Mouse (Mus musculus): ENCODE data around the gene Lrrc36. TPM values are rescaled to one million over a fixed set of nuclear protein-coding genes. Genes with fewer than 3 reads are reported as not detected.

Lrrc36 gene
- total RNA-seq, 1 experiment: 0.13 TPM

GRCm38 (mm10) chr8:105484392-105484791 is 71.0 kb downstream of the Lrrc36 start:
- DNase-seq (ENCODE audit: low read depth, low spot score): no peak
- H3K9ac ChIP-seq (ENCODE audit: insufficient read depth, low read depth, low read length, poor library complexity, severe bottlenecking): no peak overlapping the region
- H3K27ac ChIP-seq (ENCODE audit: insufficient read depth, low read depth, low read length, poor library complexity, severe bottlenecking): no peak overlapping the region
- H3K9me3 ChIP-seq (ENCODE audit: control insufficient read depth, insufficient read depth, low read depth, low read length): no peaks in the 10 kb centered on the region
- no peak overlapping the region for H3K4me3 ChIP-seq (ENCODE audit: insufficient read depth in 1 of 2, low read depth in 1 of 2, low read length in 2 of 2, poor library complexity in 1 of 2, severe bottlenecking in 1 of 2)
- in situ Hi-C loops (cut with MboI; ENCODE audit: low sequenced_read_pairs in 2 of 2, unreplicated experiment in 2 of 2): no loop called here
- peak; percentile 62; the same call in 1 of the 2 replicates for TF ChIP-seq ZC3H11A (IDR thresholded peaks at IDR 0.05; ENCODE audit: borderline replicate concordance, low read depth, low read length)
- no peak for TF ChIP-seq ZNF384 (IDR thresholded peaks at IDR 0.05; ENCODE audit: low read depth, low read length)
- peaks cover 5 to 11% of the 10 kb centered on the region in 2 experiments; a peak in 3 of 4 replicates for H3K4me1 ChIP-seq (ENCODE audit: control insufficient read depth in 2 of 2, insufficient read depth in 2 of 2, low read length in 2 of 2, poor library complexity in 1 of 2)
- H3K36me3 ChIP-seq (ENCODE audit: control insufficient read depth, insufficient read depth, low read length, poor library complexity, severe bottlenecking): no peaks in the 10 kb centered on the region

GRCm38 (mm10) chr8:105488082-105488481 is 74.7 kb downstream of the Lrrc36 start:
- TF ChIP-seq MAFK (IDR thresholded peaks at IDR 0.05; ENCODE audit: insufficient read depth, low read depth, low read length): no peak
- TF ChIP-seq ZC3H11A (IDR thresholded peaks at IDR 0.05; ENCODE audit: borderline replicate concordance, low read depth, low read length): no peak
- TF ChIP-seq ZNF384 (IDR thresholded peaks at IDR 0.05; ENCODE audit: low read depth, low read length): no peak
- TF ChIP-seq HCFC1 (IDR thresholded peaks at IDR 0.05; ENCODE audit: borderline replicate concordance, insufficient read depth, low read length): no peak
- TF ChIP-seq CHD2 (IDR thresholded peaks at IDR 0.05; ENCODE audit: low read depth, low read length): no peak
- Histone ChIP-seq H3K27ac (ENCODE audit: insufficient read depth, low read depth, low read length, poor library complexity, severe bottlenecking) (no peak overlapping the region), H3K9me3 (ENCODE audit: control insufficient read depth, insufficient read depth, low read depth, low read length) (no peaks in the 10 kb centered on the region), H3K36me3 (ENCODE audit: control insufficient read depth, insufficient read depth, low read length, poor library complexity, severe bottlenecking) (no peaks in the 10 kb centered on the region), H3K9ac (ENCODE audit: insufficient read depth, low read depth, low read length, poor library complexity, severe bottlenecking) (no peak overlapping the region), H3K4me1 (ENCODE audit: control insufficient read depth in 2 of 2, insufficient read depth in 2 of 2, low read length in 2 of 2, poor library complexity in 1 of 2) (no peaks in the 10 kb centered on the region), H3K4me3 (ENCODE audit: insufficient read depth in 1 of 2, low read depth in 1 of 2, low read length in 2 of 2, poor library complexity in 1 of 2, severe bottlenecking in 1 of 2) (no peak overlapping the region)
- DNase-seq (ENCODE audit: low read depth, low spot score): no peak
- in situ Hi-C loops (cut with MboI; ENCODE audit: low sequenced_read_pairs in 2 of 2, unreplicated experiment in 2 of 2): loop anchor here in 1 of 2 experiments (5.0 kb wide), 1 partner anchor 64 kb away; no protein-coding TSS in a partner anchor

- TF ChIP-seq MAFK (IDR thresholded peaks at IDR 0.05; ENCODE audit: insufficient read depth, low read depth, low read length): no peak
- no peak for TF ChIP-seq ZC3H11A (IDR thresholded peaks at IDR 0.05; ENCODE audit: borderline replicate concordance, low read depth, low read length)
- no peak for TF ChIP-seq HCFC1 (IDR thresholded peaks at IDR 0.05; ENCODE audit: borderline replicate concordance, insufficient read depth, low read length)
- TF ChIP-seq ZNF384 (IDR thresholded peaks at IDR 0.05; ENCODE audit: low read depth, low read length): no peak
- no peak for TF ChIP-seq CHD2 (IDR thresholded peaks at IDR 0.05; ENCODE audit: low read depth, low read length)
- Histone ChIP-seq H3K27ac (ENCODE audit: insufficient read depth, low read depth, low read length, poor library complexity, severe bottlenecking) (no peak overlapping the region), H3K36me3 (ENCODE audit: control insufficient read depth, insufficient read depth, low read length, poor library complexity, severe bottlenecking) (no peaks in the 10 kb centered on the region), H3K4me1 (ENCODE audit: control insufficient read depth in 2 of 2, insufficient read depth in 2 of 2, low read length in 2 of 2, poor library complexity in 1 of 2) (no peaks in the 10 kb centered on the region), H3K9ac (ENCODE audit: insufficient read depth, low read depth, low read length, poor library complexity, severe bottlenecking) (no peak overlapping the region), H3K4me3 (ENCODE audit: insufficient read depth in 1 of 2, low read depth in 1 of 2, low read length in 2 of 2, poor library complexity in 1 of 2, severe bottlenecking in 1 of 2) (no peak overlapping the region), H3K9me3 (ENCODE audit: control insufficient read depth, insufficient read depth, low read depth, low read length) (no peaks in the 10 kb centered on the region)
- no peak for DNase-seq (ENCODE audit: low read depth, low spot score)
- in situ Hi-C loops (cut with MboI; ENCODE audit: low sequenced_read_pairs in 2 of 2, unreplicated experiment in 2 of 2): loop anchor here in 1 of 2 experiments (5.0 kb wide), 1 partner anchor 63 kb away; no protein-coding TSS in a partner anchor
Observed at GRCm38 (mm10) chr8:105489281-105489680, 75.9 kb downstream of the Lrrc36 start.

- in situ Hi-C loops (cut with MboI; ENCODE audit: low sequenced_read_pairs in 2 of 2, unreplicated experiment in 2 of 2): no loop called here
- Histone ChIP-seq H3K4me1 (ENCODE audit: control insufficient read depth in 2 of 2, insufficient read depth in 2 of 2, low read length in 2 of 2, poor library complexity in 1 of 2) (peaks cover 0 to 5% of the 10 kb centered on the region in 2 experiments; a peak in 2 of 4 replicates), H3K4me3 (ENCODE audit: insufficient read depth in 1 of 2, low read depth in 1 of 2, low read length in 2 of 2, poor library complexity in 1 of 2, severe bottlenecking in 1 of 2) (no peak overlapping the region), H3K36me3 (ENCODE audit: control insufficient read depth, insufficient read depth, low read length, poor library complexity, severe bottlenecking) (no peaks in the 10 kb centered on the region), H3K9me3 (ENCODE audit: control insufficient read depth, insufficient read depth, low read depth, low read length) (no peaks in the 10 kb centered on the region), H3K27ac (ENCODE audit: insufficient read depth, low read depth, low read length, poor library complexity, severe bottlenecking) (no peak overlapping the region), H3K9ac (ENCODE audit: insufficient read depth, low read depth, low read length, poor library complexity, severe bottlenecking) (no peak overlapping the region)
- DNase-seq (ENCODE audit: low read depth, low spot score): no peak
- TF ChIP-seq MAFK (IDR thresholded peaks at IDR 0.05; ENCODE audit: insufficient read depth, low read depth, low read length): no peak
- no peak for TF ChIP-seq ZNF384 (IDR thresholded peaks at IDR 0.05; ENCODE audit: low read depth, low read length)
- TF ChIP-seq CHD2 (IDR thresholded peaks at IDR 0.05; ENCODE audit: low read depth, low read length): no peak
Observed at GRCm38 (mm10) chr8:105493495-105493894, 80.1 kb downstream of the Lrrc36 start.

- no peak overlapping the region for H3K27ac ChIP-seq (ENCODE audit: insufficient read depth, low read depth, low read length, poor library complexity, severe bottlenecking)
- TF ChIP-seq HCFC1 (IDR thresholded peaks at IDR 0.05; ENCODE audit: borderline replicate concordance, insufficient read depth, low read length): no peak
- TF ChIP-seq ZC3H11A (IDR thresholded peaks at IDR 0.05; ENCODE audit: borderline replicate concordance, low read depth, low read length): no peak
- TF ChIP-seq ZNF384 (IDR thresholded peaks at IDR 0.05; ENCODE audit: low read depth, low read length): no peak
- TF ChIP-seq MAFK (IDR thresholded peaks at IDR 0.05; ENCODE audit: insufficient read depth, low read depth, low read length): no peak
- peaks cover 0 to 5% of the 10 kb centered on the region in 2 experiments; a peak in 2 of 4 replicates for H3K4me1 ChIP-seq (ENCODE audit: control insufficient read depth in 2 of 2, insufficient read depth in 2 of 2, low read length in 2 of 2, poor library complexity in 1 of 2)
- H3K4me3 ChIP-seq (ENCODE audit: insufficient read depth in 1 of 2, low read depth in 1 of 2, low read length in 2 of 2, poor library complexity in 1 of 2, severe bottlenecking in 1 of 2): no peak overlapping the region
- H3K9me3 ChIP-seq (ENCODE audit: control insufficient read depth, insufficient read depth, low read depth, low read length): no peaks in the 10 kb centered on the region
- H3K36me3 ChIP-seq (ENCODE audit: control insufficient read depth, insufficient read depth, low read length, poor library complexity, severe bottlenecking): no peaks in the 10 kb centered on the region
- no peak for DNase-seq (ENCODE audit: low read depth, low spot score)
- H3K9ac ChIP-seq (ENCODE audit: insufficient read depth, low read depth, low read length, poor library complexity, severe bottlenecking): no peak overlapping the region
- in situ Hi-C loops (cut with MboI; ENCODE audit: low sequenced_read_pairs in 2 of 2, unreplicated experiment in 2 of 2): no loop called here
Observed at GRCm38 (mm10) chr8:105494566-105494965, 81.2 kb downstream of the Lrrc36 start.

Data from ES-E14 (cell line).